Mouse (Mus musculus): ENCODE results near the gene Psmd3.
"Not testable (repeated sequence)": the region's sequence is repeated elsewhere in the genome, so short reads cannot be mapped to it uniquely, and the experiment has no call there.

Gene Psmd3

DNA sequence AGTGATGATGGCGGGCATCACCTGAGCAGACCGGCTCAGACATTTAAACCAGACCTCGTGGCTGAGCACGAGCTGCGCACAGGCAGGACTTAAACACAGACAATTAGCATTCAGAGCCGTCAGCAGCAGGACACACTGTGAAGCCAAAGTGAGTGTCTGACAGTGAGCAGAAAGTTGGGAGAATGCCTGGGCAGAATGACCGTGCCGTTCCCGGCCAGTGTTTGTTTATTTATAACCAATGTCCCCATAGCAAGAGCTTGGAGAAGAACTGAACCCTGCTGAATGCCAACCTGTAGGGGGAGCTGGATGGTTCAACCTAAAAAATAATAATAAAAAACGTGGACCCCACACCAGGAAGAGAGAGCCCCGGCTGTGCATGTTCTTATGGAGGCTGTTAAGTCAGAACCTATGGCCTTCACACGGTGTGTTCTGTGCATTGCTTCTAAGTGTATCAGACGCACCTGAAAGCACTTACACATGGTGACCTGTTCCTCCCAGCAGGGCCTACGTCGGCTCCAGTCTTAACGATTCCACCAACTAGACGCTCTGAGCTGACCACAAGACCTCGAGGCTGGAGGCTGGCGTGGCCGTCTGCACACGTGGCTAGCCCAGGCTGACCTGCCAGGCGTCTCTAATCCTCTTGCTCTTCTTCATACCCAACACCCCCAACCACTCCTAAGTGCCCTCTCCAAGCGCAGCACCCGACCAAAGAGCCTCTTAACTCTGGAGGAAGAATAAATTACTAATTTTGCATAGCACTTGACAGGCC is 39.3 kb downstream of the Psmd3 start:
- peak; percentile 73 to 78 for DNase-seq

DNA sequence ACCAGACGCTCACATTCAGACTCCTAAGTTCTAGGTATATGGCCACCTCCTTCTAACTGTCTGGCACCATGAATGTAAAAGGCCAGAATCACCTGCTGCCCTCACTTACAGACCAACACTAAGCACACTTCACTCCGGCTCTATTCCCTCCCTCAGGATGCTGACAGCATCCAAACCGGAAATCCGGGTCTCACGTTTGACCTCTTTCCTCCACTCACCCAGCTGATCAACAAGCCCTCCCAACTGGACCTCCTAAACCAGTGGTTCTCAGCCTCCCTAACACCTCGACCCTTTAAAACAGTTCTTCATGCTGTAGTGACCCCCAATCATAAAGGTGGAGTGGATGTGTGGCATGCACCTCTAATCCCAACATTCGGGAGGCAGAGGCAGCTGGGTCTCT is 40.7 kb downstream of the Psmd3 start:
- DNase-seq, result no peak

DNA sequence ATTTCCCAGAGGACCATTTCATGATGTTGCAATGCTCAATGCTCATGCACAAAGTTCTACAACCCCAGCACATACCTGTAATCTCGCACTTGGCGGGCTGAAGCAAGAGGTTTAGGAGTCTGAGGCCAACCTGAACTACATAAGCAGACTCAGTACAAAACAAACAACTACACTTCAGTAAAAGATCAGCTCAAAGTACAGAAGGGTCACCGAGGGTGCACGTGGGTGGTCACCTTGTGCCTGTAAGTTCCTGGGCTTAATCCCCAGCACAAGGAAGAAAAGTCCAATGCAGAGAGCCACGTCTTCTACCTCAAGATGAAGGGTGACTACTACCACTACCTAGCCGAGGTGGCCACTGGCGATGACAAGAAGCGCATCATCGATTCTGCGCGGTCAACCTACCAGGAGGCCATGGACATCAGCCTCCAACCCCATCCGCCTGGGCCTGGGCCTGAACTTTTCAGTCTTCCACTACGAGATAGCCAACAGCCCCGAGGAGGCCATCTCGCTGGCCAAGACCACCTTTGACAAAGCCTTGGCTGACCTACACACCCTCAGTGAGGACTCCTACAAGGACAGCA is 43.7 kb downstream of the Psmd3 start:
- no peak for DNase-seq

DNA sequence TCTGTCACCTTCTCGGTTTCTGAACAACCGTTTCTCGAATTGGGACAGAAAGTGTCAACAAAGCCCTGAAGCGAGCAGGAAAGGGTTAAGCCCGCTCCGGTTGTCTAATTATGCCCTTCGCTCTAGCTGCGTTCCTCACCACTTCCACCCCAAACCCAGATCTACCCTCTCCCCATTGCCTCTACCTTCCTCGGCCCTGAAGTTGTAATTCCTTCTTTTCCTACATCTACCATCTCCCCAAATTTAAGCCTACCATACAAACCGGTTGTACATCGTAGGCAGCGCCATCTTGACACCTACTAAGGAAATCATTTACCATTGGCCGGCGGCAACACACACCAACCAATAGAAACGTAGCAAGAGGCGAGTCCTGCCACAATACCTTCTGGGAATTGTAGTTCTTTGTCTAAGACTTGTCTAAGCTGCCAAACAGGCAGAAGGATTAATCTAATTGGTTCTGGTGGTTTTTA is 46.8 kb downstream of the Psmd3 start, which contains the start of gene Med24:
TSS of gene Med24 (minus strand) at position 317 of the 470 bp plus-strand sequence.
- DNase-seq, result peak; percentile 85 to 90

DNA sequence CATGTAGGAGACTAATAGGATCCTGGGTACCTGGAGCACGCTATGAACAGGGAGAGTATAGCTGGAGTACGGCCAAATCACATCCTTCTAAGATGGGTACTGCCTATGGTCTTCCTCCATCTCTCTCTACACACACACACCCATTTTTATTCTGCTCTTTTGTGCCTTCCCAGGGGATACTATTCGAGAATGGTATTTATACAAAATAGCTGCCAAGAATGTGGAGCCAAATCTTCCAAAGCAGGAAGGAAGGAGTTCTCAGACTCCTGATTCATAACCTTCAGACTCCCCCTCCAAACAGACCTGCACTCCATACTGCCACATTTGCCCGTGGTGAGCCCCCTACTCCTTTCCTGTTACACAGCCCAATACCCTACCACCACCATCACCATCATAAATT is 48.4 kb downstream of the Psmd3 start:
- no peak for DNase-seq

DNA sequence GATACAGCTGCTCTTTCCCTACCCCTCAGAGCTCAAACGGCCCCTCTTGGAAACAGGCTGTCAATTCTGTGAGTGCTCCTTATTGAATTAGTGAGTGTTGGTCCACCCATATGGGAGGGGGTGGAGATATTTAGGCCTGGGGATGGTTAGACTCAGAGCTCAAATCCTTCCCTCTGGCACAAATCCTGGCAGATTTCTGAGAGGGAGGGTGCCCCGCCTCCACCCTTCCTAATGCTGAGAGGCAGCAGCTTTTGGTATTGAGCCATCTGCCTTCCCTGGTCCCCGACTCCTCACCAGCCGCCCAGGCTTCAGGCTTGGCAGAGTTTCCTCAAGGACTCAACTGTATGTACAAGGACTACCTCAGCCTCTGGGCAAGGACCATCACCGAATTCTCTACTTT is 48.8 kb downstream of the Psmd3 start:
- peak; percentile 37 to 46 for DNase-seq

DNA sequence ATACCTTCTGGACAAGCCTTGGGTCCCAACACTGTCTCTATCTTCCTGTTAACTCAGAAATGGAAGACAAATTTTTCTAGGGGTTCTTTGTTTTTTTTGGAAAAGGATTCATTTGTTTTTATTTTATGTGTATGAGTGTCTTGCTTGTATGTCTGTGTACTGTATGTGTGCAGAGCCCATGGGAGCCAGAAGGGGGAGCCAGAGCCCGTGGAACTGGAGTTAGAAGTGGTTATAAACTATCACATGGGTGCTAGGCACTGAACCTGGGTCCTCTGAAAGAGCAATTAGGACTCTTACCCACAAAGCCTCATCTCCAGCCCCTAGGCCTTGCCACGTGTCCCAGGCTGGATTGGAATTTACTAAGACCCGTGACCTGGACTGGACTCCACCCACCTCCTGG is 51.7 kb downstream of the Psmd3 start:
- DNase-seq, result no peak

DNA sequence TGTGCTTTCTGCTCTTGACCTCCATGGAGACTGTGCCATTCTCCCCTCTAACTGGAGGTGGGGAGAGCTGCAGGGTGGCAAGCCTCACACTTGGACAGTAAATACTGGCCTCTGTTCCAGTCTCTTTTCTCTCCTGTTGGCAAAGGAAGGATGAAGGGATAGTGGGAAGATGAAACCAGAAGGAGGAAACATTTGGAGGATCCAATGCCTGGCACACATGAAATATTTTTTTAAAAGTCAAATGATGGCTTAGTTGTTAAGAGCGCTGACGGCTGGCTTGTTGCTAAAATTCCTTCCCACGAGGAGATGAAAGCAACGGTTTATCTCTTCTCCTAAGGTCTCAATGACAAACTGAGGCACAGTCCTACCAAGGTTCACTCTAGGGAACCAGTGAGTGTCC is 52.8 kb downstream of the Psmd3 start:
- no peak for DNase-seq

DNA sequence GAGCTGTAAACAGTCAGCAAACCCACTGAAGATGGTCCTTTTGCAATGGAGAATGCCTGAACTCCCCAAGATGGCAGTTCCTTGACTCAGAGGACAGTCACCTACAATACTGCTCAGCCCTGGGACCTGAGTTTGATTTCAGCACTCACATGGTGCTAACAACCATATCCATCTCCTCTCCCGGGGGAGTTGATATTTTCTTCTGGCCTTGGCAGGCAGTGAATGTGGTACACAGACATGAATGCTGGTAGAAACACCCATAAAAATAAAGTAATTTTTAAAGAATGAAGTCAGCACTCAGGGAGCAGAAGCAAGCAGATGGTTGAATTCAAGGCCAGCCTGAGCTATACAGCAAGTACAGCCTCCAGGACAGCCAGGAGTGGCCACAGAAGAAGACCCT is 53.8 kb downstream of the Psmd3 start:
- DNase-seq, result no peak

DNA sequence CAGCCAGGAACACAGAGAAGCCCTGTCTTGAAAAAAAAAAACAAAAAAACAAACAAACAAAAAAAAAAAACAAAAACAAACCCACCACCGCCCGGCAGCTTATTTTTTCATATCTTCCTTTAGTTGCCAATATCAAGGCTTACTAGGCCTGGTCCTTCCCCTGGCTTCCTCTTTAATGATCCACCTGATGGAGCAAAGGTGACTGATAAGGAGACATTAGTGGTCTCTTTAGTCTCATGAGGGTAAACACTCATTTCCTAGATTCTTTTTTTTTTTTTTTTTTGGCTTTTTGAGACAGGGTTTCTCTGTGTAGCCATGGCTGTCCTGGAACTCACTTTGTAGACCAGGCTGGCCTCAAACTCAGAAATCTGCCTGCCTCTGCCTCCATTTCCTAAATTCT is 54.9 kb downstream of the Psmd3 start:
- DNase-seq, result not testable (repeated sequence)

DNA sequence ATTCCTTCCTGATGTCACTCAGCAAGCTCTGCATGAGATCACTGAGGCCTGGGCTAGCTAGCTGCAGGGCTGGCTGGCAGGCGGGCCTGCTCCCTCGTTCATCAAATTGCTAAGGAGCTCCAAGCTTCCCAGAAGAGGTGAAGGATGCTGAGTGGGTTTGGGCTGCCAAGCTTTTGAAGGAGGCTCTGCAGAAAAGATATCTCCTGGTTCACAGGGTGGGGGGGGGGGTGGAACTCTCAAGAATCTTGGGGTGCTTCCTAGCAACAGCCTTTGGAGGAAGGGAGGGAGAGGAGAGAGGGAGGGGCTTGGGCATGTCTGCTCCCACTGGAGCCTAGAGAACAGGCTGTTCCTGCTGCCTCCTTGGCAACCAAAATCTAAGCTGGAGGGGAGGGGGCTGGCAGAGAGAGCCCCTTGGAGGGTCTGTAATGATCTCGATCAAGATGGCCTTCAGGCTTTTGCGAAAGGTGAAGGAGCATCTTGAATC is 56.1 kb downstream of the Psmd3 start:
- no peak for DNase-seq

DNA sequence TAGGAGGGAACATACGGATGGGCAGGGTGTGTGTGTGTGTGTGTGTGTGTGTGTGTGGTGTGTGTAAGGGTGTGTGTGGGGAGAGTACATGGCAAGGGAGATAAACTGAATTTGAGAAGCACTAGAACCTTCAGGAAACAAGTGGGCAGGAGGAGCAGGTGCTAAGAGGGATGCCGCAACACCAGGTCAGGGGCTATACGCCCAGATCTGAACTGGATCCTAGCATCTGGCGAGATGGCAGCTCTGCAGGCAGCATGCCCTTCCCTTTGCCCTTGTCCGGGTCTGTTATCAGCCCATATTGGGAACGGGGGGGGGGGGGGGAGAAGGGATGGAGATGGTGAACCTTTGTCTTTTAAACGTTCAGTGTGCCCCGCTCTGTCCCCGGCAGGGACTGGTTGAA is 56.6 kb downstream of the Psmd3 start:
- no peak for DNase-seq

DNA sequence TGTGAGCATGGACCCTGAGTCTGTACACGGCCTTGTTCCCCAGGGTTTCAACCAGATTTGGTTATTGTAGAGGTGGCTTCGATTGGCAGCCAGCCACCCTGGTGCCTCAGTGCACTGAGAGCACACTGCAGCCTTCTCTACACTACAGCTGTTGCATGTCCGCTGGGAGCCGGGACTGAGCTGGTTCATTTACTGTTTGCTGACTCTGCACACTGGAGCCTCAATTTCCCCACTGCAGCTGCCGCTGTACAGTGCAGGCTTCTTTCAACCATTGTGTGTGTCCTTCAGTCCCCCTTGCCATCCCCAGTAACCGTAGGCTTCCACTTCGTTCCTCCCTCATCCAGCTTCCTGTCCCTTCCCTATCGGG is 57.7 kb downstream of the Psmd3 start:
- DNase-seq, result peak in 1 of 2 experiments; percentile 39

DNA sequence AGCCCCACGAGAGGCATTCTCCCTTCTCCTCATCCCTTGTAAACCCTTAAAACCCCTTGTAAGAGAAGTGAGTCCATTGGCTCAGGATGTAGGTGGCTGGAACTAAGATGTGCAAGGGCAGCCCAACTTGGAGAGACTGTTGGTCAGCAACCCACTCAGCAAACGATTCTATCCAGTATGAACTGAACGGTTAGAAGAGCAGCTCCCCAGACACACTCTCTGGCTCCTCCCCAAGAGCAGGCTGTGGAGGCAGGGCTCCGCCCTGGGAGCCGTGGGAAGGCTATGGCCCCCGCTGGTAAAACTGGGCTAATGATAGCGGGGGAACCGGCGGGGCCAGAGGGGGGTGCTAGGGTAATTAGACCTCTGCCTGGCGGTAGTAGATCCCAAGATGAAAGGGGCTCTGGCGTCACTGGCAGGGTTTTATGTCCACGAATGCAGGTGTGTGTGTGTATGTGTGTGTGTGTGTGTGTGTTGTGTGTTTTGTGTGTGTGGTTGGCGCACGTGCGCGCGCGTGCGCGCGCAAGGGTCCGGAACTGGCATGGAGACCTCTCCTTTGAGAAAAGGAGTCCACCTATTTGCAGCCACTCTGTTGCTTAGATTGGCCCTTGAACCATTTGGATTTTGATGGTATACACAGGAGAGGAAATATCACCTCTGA is 58.2 kb downstream of the Psmd3 start, which contains the start of gene Thra:
TSS of gene Thra (plus strand) at position 246 of the 658 bp plus-strand sequence.
- DNase-seq, result peak; percentile 68 to 71

DNA sequence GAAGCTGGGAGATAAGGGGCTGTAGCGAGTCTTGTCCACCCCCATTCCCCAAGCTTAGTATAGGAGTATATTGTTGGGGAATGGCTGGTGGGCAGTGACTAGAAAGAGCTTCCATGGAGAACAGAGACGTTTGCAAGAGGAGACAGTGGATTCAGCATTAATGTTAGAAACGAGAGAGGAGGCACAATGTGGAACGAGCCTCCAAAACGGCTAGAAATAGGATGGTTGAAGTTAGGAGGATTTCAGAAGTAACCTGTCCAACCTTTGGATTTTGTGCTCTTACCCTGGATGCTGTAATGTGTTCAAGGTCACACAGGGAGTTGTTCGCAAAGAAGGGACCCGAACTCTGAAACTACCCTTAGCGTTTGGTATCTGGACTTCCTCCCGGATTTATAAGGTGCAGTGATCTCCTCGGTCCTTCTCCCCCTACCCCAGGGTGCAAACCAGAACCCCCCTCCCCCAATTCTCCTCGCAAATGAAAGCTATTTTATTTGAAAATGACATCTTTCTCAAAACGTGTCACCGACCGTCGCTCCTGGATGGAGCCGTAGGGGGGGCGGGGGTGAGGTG is 58.8 kb downstream of the Psmd3 start:
- peak in 1 of 2 experiments; percentile 51 for DNase-seq

DNA sequence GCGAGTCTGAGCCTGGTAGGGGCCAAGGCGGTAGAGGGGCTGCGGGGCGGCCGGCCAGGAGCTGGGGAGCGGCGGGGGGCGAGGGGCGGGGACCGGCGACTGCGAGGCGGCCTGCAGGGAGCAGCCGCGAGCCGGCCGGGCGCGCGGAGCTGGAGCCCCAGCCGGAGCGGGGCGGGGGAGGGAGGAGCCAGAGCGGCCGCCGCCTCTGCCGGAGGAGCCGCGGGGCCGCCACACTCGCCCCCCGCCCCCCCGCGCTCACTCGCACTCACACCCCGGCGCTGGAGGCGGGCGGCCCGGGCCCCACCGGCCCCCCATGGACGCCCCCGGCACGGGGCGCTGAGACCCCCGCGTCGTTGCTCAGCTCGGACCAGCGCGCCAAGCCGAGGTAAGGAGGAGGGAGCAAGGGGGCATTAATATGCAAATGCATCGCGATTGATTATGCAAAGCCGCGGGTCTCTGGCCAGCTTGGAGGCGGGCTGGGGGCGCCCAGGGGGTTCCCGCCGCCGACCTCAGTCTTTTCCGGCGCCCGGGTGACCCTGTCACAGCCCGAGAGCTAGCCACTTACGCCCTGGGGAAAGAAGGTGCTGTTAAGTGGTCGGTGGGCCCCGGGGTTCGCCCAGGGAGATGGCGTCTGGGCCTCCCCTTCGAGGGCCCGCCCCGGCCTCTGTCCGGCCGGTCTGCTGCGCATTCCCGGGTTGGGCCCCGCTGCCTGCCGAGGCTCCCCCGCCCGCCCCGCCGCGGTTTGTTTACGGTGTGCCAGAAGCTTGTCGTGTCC is 59.5 kb downstream of the Psmd3 start:
- peak; percentile 86 to 89 for DNase-seq

DNA sequence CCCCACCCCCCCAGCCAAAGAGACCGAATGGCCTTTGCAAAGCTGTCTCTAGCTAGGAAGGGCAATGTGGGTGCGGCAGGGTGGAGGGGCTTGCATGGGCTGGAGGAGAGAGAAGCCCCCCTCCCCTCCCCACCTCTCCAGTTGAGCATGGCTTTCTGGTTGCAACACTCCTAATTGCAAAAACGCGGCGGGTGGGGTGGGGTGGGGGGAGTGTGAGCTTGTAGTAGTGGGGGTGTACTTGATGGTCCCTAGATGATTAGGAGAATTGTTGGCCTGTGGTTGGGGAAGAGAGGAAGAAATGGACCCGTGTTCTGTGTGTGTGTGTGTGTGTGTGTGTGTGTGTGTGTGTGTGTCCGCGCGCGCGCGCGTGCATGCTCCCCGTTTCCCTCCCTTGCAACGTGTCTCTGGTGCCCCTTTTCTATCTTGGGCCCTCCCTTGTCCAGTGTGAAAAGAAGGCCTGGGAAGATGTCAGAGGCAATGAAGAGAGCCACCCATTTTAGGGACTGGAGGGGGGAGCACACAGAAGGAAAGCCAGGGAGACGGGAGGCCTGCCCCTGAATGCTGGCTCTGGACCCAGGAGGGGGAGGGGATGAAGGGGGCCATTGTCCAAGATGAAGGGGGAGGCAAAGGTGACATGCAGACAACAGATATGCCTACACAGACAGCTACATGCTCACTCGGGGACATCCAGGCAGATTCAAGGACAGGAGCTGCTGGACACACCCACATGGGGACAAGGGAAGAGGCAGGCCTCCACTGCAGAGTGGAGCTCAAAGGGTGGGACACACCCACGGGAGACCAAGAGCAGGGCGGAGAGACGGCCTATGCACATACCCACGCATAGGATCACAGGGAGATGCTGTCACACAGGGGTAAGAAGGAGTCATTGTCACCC is 60.3 kb downstream of the Psmd3 start:
- peak; percentile 49 to 65 for DNase-seq

DNA sequence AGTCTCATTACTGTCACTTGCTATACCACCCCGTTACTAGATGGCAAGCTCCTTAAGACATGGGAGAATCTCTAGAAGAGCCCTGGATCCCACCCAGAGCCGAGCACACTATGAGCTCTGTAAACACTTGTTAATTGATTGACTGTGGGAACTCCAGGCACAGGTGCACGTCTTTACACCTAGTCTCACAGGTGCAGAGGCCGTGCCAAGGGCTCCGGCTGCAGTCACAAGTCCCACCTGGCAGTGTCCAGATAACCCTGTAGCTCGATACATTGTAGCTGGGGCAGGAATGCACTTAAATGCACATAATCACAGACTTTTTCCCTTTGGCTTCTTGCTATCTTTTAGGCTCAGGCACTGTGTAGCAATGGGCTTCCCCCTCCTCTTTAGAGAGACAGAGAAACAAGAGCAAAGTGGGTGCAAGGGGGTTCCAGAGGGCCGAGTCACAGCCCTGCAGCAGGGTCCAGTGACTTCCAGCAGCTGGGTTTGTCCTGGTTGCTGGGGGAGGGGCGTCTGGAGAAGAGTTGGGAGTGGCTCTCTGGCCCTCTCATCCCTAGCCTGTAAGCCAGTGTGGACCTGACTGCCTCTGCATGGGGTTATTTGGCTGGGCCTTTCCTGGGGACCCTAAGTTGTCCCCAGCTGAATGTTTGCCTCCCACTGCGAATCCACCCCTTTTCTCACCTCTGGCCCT is 61.4 kb downstream of the Psmd3 start:
- DNase-seq, result peak; percentile 42 to 50

DNA sequence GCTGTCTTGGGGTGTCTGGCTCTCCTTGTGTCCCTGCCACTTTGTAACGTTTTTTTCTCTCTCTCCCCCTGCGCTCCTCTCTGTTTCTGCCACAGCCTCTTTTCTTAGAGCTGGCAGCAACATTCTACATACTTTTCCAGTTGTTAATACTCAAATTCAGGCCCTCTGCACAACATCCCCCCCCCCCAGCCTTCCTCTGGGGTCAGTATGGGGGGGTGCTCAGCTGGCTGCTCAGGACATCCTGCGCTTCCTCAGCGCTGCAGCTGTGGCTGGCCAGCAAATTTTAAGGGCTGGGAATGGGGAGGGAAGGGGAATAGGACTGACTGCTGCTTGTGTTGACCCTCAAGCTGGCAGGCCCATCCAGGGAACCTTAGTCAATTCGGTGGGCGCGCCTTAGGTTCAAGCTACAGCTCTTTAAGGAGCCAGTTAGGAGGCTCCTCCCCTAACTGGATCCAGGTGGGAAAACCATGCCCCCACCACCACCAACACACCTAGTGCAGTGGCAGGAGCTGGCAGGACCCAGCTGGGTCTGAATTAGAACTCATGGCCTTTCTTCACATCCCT is 62.2 kb downstream of the Psmd3 start:
- no peak for DNase-seq
